Mouse (Mus musculus): ENCODE results near the gene Rps11. TPM values are rescaled to one million over a fixed set of nuclear protein-coding genes. Genes with fewer than 3 reads are reported as not detected.
"Not testable (repeated sequence)": the region's sequence is repeated elsewhere in the genome, so short reads cannot be mapped to it uniquely, and the experiment has no call there.

The Rps11 gene
- total RNA-seq, 2 experiments from 2014 or later, result 1,541 to 3,046 TPM

- peak; percentile 65 for ATAC-seq (replicated peaks; ENCODE audit: poor library complexity)
These were observed 30.8 kb upstream of the Rps11 start for GRCm38 (mm10) chr7:45154993-45155514.

- peak; percentile 90 for ATAC-seq (replicated peaks; ENCODE audit: poor library complexity)
These were observed 30.1 kb upstream of the Rps11 start, which contains the start of the genes Pih1d1 and Aldh16a1 for GRCm38 (mm10) chr7:45154096-45154992. Gene Pih1d1 (plus strand): TSS chr7:45154303. Gene Aldh16a1 (minus strand): TSS chr7:45154584.

GRCm38 (mm10) chr7:45153586-45153985 is 29.3 kb upstream of the Rps11 start:
- ATAC-seq (replicated peaks; ENCODE audit: poor library complexity), result no peak

GRCm38 (mm10) chr7:45153052-45153451 is 28.8 kb upstream of the Rps11 start:
- not testable (repeated sequence) for ATAC-seq (replicated peaks; ENCODE audit: poor library complexity)

GRCm38 (mm10) chr7:45151303-45151702 is 27.1 kb upstream of the Rps11 start:
- ATAC-seq (replicated peaks; ENCODE audit: poor library complexity), result no peak

- no peak for ATAC-seq (replicated peaks; ENCODE audit: poor library complexity)
These were observed 26.1 kb upstream of the Rps11 start for GRCm38 (mm10) chr7:45150321-45150720.

- ATAC-seq (replicated peaks; ENCODE audit: poor library complexity), result no peak
These were observed 25.3 kb upstream of the Rps11 start for GRCm38 (mm10) chr7:45149545-45149944.

GRCm38 (mm10) chr7:45148534-45149098 is 24.4 kb upstream of the Rps11 start:
- ATAC-seq (replicated peaks; ENCODE audit: poor library complexity), result no peak

- no peak for ATAC-seq (replicated peaks; ENCODE audit: poor library complexity)
These were observed 23.7 kb upstream of the Rps11 start for GRCm38 (mm10) chr7:45147899-45148298.

- ATAC-seq (replicated peaks; ENCODE audit: poor library complexity), result no peak
These were observed 23.0 kb upstream of the Rps11 start for GRCm38 (mm10) chr7:45147267-45147666.

GRCm38 (mm10) chr7:45145460-45145859 is 21.2 kb upstream of the Rps11 start:
- no peak for ATAC-seq (replicated peaks; ENCODE audit: poor library complexity)

GRCm38 (mm10) chr7:45144368-45145174 is 20.3 kb upstream of the Rps11 start:
- ATAC-seq (replicated peaks; ENCODE audit: poor library complexity), result no peak

GRCm38 (mm10) chr7:45141914-45142313 is 17.7 kb upstream of the Rps11 start:
- no peak for ATAC-seq (replicated peaks; ENCODE audit: poor library complexity)

- no peak for ATAC-seq (replicated peaks; ENCODE audit: poor library complexity)
These were observed 17.1 kb upstream of the Rps11 start for GRCm38 (mm10) chr7:45141319-45141718.

- peak; percentile 20 for ATAC-seq (replicated peaks; ENCODE audit: poor library complexity)
These were observed 15.9 kb upstream of the Rps11 start for GRCm38 (mm10) chr7:45139904-45140723.

- no peak for ATAC-seq (replicated peaks; ENCODE audit: poor library complexity)
These were observed 14.2 kb upstream of the Rps11 start for GRCm38 (mm10) chr7:45138403-45138802.

GRCm38 (mm10) chr7:45137171-45138006 is 13.2 kb upstream of the Rps11 start:
- ATAC-seq (replicated peaks; ENCODE audit: poor library complexity), result peak; percentile 71

- peak; percentile 58 for ATAC-seq (replicated peaks; ENCODE audit: poor library complexity)
These were observed 11.8 kb upstream of the Rps11 start, which contains the start of the genes Gm45713 and Flt3l for GRCm38 (mm10) chr7:45135993-45136567. Gene Gm45713 (minus strand): TSS chr7:45136231. Gene Flt3l (minus strand): TSS chr7:45136432.

- no peak for ATAC-seq (replicated peaks; ENCODE audit: poor library complexity)
These were observed 11.1 kb upstream of the Rps11 start for GRCm38 (mm10) chr7:45135370-45135769.

All from megakaryocyte progenitor cell, adult 5-6 weeks (primary cell).